Mouse (Mus musculus) cerebellum, adult 9-10 months (tissue): ENCODE data around the gene Npc2.

Source experiments
- DNase-seq: peaks from one replicate; pipeline ENCODE4 v3.0.0; 2022

The Npc2 gene

GRCm38 (mm10) chr12:84772726-84773441 lies at the start of gene Npc2, which contains the start of gene Isca2:
Npc2 (minus strand) TSS chr12:84773152.
Isca2 (plus strand) TSS chr12:84773251.
- peak; percentile 99 for DNase-seq

- peak; percentile 75 for DNase-seq
Observed at GRCm38 (mm10) chr12:84819236-84820168, 46.5 kb upstream of the Npc2 start.

GRCm38 (mm10) chr12:84818496-84818895 lies 45.5 kb upstream of the Npc2 start:
- DNase-seq, result no peak

GRCm38 (mm10) chr12:84814663-84815325 lies 41.8 kb upstream of the Npc2 start:
- no peak for DNase-seq

GRCm38 (mm10) chr12:84813773-84814172 lies 40.8 kb upstream of the Npc2 start:
- no peak for DNase-seq

GRCm38 (mm10) chr12:84812004-84812403 lies 39.1 kb upstream of the Npc2 start:
- no peak for DNase-seq

- no peak for DNase-seq
Observed at GRCm38 (mm10) chr12:84811510-84811909, 38.6 kb upstream of the Npc2 start.

GRCm38 (mm10) chr12:84810810-84811209 lies 37.9 kb upstream of the Npc2 start:
- DNase-seq, result no peak

- DNase-seq, result no peak
Observed at GRCm38 (mm10) chr12:84809033-84809432, 36.1 kb upstream of the Npc2 start.

- peak; percentile 90 for DNase-seq
Observed at GRCm38 (mm10) chr12:84807351-84807750, 34.4 kb upstream of the Npc2 start.

GRCm38 (mm10) chr12:84806726-84807125 lies 33.8 kb upstream of the Npc2 start:
- DNase-seq, result no peak

GRCm38 (mm10) chr12:84806010-84806409 lies 33.1 kb upstream of the Npc2 start:
- no peak for DNase-seq

- DNase-seq, result no peak
Observed at GRCm38 (mm10) chr12:84805228-84805842, 32.4 kb upstream of the Npc2 start.

GRCm38 (mm10) chr12:84802625-84803024 lies 29.7 kb upstream of the Npc2 start:
- no peak for DNase-seq

GRCm38 (mm10) chr12:84801532-84802110 lies 28.7 kb upstream of the Npc2 start:
- no peak for DNase-seq

- DNase-seq, result no peak
Observed at GRCm38 (mm10) chr12:84800419-84800818, 27.5 kb upstream of the Npc2 start.

- DNase-seq, result no peak
Observed at GRCm38 (mm10) chr12:84799086-84799485, 26.1 kb upstream of the Npc2 start.

- DNase-seq, result no peak
Observed at GRCm38 (mm10) chr12:84794647-84795046, 21.7 kb upstream of the Npc2 start.

- DNase-seq, result no peak
Observed at GRCm38 (mm10) chr12:84792629-84793028, 19.7 kb upstream of the Npc2 start.

GRCm38 (mm10) chr12:84790853-84791252 lies 17.9 kb upstream of the Npc2 start:
- DNase-seq, result no peak

- no peak for DNase-seq
Observed at GRCm38 (mm10) chr12:84786091-84786490, 13.1 kb upstream of the Npc2 start.

- peak; percentile 91 for DNase-seq
Observed at GRCm38 (mm10) chr12:84784604-84785381, 11.8 kb upstream of the Npc2 start.
